Mouse (Mus musculus): ENCODE measurements around the gene Cep152.

GRCm38 (mm10) chr2:125624837-125625351 lies at the start of gene Cep152:
- TF ChIP-seq CTCF (IDR thresholded peaks at IDR 0.05; ENCODE audit: low read depth, low read length) (peak; percentile 1), POLR2A (IDR thresholded peaks at IDR 0.05; ENCODE audit: insufficient read depth, low read length) (no peak), EP300 (IDR thresholded peaks at IDR 0.05; ENCODE audit: insufficient read depth, low read depth, low read length) (0 out of 2 replicates have a peak, but pooled peaks have one; percentile 6)

Data from ES-Bruce4 (cell line).